Comparison of ENCODE assay signal across 9 mouse cellular contexts in the genomic region with DNA sequence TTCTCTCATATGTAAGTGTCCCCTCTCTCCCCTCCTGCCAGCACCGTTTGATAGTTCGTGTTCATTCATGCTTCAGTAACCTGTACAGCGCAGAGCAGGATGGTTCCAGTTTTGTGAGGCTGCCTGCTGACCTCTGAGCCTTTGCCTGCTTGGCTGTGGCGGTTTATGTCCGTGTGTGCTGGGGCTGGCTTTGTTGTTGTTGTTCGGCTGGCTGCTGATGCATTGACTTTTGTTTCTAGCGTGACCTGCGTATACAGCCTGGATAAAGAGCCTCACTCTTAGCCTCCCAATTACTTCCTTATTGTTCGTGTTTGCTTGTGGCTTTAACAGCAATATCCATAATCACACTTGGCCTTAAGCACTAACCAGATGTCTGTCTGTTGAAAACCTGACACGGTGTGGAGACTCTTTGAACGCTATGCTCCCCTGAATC. TPM values are rescaled to one million over a fixed set of nuclear protein-coding genes. Genes with fewer than 3 reads are reported as not detected.
A peak's percentile ranks its signal among the peaks of the same experiment; 100 is the strongest.
DNase-seq lines count a peak whose midpoint lies in the region; ATAC-seq and TF ChIP-seq lines count a peak whose summit lies in the region.
"Had no signal": no experiment of that assay in that cellular context is flagged by ENCODE, and none has a peak within 500 bp of the region (broad histone marks: within the 10 kb centered on the region; RNA-seq: fewer than 3 reads in every experiment).

No protein-coding gene starts in this region.

- H3K36me3 ChIP-seq in limb, embryonic 12.5 days: peaks cover 38% of the 10 kb centered on the region
- H3K36me3 ChIP-seq in limb, embryonic 10.5 days: peaks cover 45% of the 10 kb centered on the region
- peaks cover 11% of the 10 kb centered on the region for H3K36me3 ChIP-seq in heart, embryonic 15.5 days
- H3K36me3 ChIP-seq in stomach, postnatal 0 days (ENCODE audit: control insufficient read depth, insufficient read depth, low read length): 0 out of 2 replicates have a peak, but pooled peaks cover 5% of the 10 kb centered on the region

- H3K9me3 ChIP-seq in limb, embryonic 12.5 days: no peaks in the 10 kb centered on the region
- no peaks in the 10 kb centered on the region for H3K9me3 ChIP-seq in limb, embryonic 10.5 days (replicated peaks)
- H3K9me3 ChIP-seq in heart, embryonic 15.5 days (replicated peaks): no peaks in the 10 kb centered on the region
- no peaks in the 10 kb centered on the region for H3K9me3 ChIP-seq in stomach, postnatal 0 days (ENCODE audit: control insufficient read depth, low read length)
- H3K9me3 ChIP-seq: embryonic facial prominence, embryonic 15.5 days had no signal

- H3K27ac ChIP-seq in limb, embryonic 12.5 days: peak overlapping the region; percentile 23; the same call in 1 of the 2 replicates
- H3K27ac ChIP-seq in limb, embryonic 10.5 days: no peak overlapping the region
- peak overlapping the region; percentile 69 for H3K27ac ChIP-seq in heart, embryonic 15.5 days
- peak overlapping the region; percentile 53; the same call in 1 of the 2 replicates for H3K27ac ChIP-seq in stomach, postnatal 0 days (replicated peaks)
- H3K27ac ChIP-seq: embryonic facial prominence, embryonic 15.5 days had no signal

- H3K4me1 ChIP-seq in limb, embryonic 12.5 days (replicated peaks): 0 out of 2 replicates have a peak, but pooled peaks cover 5% of the 10 kb centered on the region
- H3K4me1 ChIP-seq in limb, embryonic 10.5 days: no peaks in the 10 kb centered on the region; the same call in 1 of the 2 replicates
- H3K4me1 ChIP-seq in heart, embryonic 15.5 days (replicated peaks): peaks cover 16% of the 10 kb centered on the region
- H3K4me1 ChIP-seq in stomach, postnatal 0 days (replicated peaks; ENCODE audit: control insufficient read depth, insufficient read depth): no peaks in the 10 kb centered on the region

- H3K27me3 ChIP-seq in limb, embryonic 12.5 days: no peaks in the 10 kb centered on the region
- no peaks in the 10 kb centered on the region for H3K27me3 ChIP-seq in limb, embryonic 10.5 days (ENCODE audit: low read depth, poor library complexity, severe bottlenecking)
- peaks cover 30% of the 10 kb centered on the region for H3K27me3 ChIP-seq in heart, embryonic 15.5 days
- H3K27me3 ChIP-seq in stomach, postnatal 0 days (ENCODE audit: control insufficient read depth, insufficient read depth, low read length): no peaks in the 10 kb centered on the region
- H3K27me3 ChIP-seq: embryonic facial prominence, embryonic 15.5 days had no signal

- H3K4me2 ChIP-seq in limb, embryonic 12.5 days: no peak overlapping the region
- peak overlapping the region; percentile 60 for H3K4me2 ChIP-seq in heart, embryonic 15.5 days
- no peak overlapping the region for H3K4me2 ChIP-seq in stomach, postnatal 0 days (replicated peaks; ENCODE audit: low read depth)
- H3K4me2 ChIP-seq: embryonic facial prominence, embryonic 15.5 days had no signal

- TF ChIP-seq CTCF in stomach, postnatal 0 days (IDR thresholded peaks at IDR 0.05; ENCODE audit: low read depth): no peak

- no peak overlapping the region for H3K4me3 ChIP-seq in limb, embryonic 12.5 days (replicated peaks)
- no peak overlapping the region for H3K4me3 ChIP-seq in limb, embryonic 10.5 days
- peak overlapping the region; percentile 36 for H3K4me3 ChIP-seq in heart, embryonic 15.5 days
- H3K4me3 ChIP-seq in stomach, postnatal 0 days (ENCODE audit: low read depth, low read length): no peak overlapping the region
- H3K4me3 ChIP-seq: embryonic facial prominence, embryonic 15.5 days had no signal

- no peak for TF ChIP-seq EP300 in stomach, postnatal 0 days (optimal IDR thresholded peaks at IDR 0.05)

- ATAC-seq in limb, embryonic 12.5 days (ENCODE audit: insufficient number of reproducible peaks, insufficient read depth, low FRiP score, low TSS enrichment, low read depth): no peak
- ATAC-seq in heart, embryonic 15.5 days (replicated peaks; ENCODE audit: insufficient number of reproducible peaks, insufficient read depth, low FRiP score, low read depth): peak; percentile 58
- peak; percentile 66 for ATAC-seq in stomach, postnatal 0 days (ENCODE audit: low FRiP score, low TSS enrichment)
- no peak for ATAC-seq in granulocyte monocyte progenitor cell, adult 5-6 weeks (replicated peaks; ENCODE audit: poor library complexity, severe bottlenecking)

- H3K9ac ChIP-seq in limb, embryonic 12.5 days (replicated peaks): no peak overlapping the region
- 0 out of 2 replicates have a peak overlapping the region, but pooled peaks have one; percentile 15 for H3K9ac ChIP-seq in heart, embryonic 15.5 days
- no peak overlapping the region for H3K9ac ChIP-seq in stomach, postnatal 0 days (ENCODE audit: low read length)
- H3K9ac ChIP-seq: embryonic facial prominence, embryonic 15.5 days had no signal

- no peak for DNase-seq in limb, embryonic 10.5 days (ENCODE audit: low spot score)
- peak; percentile 80 to 90 for DNase-seq in kidney, postnatal 36 days
- DNase-seq in stomach, postnatal 0 days (ENCODE audit: low spot score): no peak
- no peak for DNase-seq in c-Kit-positive CD71-positive TER-119-positive erythroid progenitor cells, embryonic 14.5 days (ENCODE audit: low spot score)
- no peak for DNase-seq in gastrocnemius, adult 18-20 months (ENCODE audit: low spot score)

- WGBS in limb, embryonic 12.5 days: 73% methylated on average over 11 of the region's 11 CpGs
- WGBS in limb, embryonic 10.5 days: 80% methylated on average over 11 of the region's 11 CpGs
- 30% methylated on average over 11 of the region's 11 CpGs for WGBS in heart, embryonic 15.5 days
- 53% methylated on average over 11 of the region's 11 CpGs for WGBS in stomach, postnatal 0 days

RNA-seq across cellular contexts. Expression of a gene that starts 35.0 kb away (rescaled TPM):
- polyA plus RNA-seq in limb, embryonic 12.5 days (2016; fragmentation: Nextera tagmentation; extraction: Ambion mirVana): 74.0 and 78.7 TPM in 2 replicates
- polyA plus RNA-seq in limb, embryonic 10.5 days (2016; fragmentation: Nextera tagmentation; extraction: Ambion mirVana): 53.0 and 56.0 TPM in 2 replicates
- 54.0 and 58.7 TPM in 2 replicates for polyA plus RNA-seq in heart, embryonic 15.5 days (2015; fragmentation: Nextera tagmentation; extraction: Ambion mirVana)
- polyA plus RNA-seq in stomach, postnatal 0 days (2015; fragmentation: Nextera tagmentation; extraction: Ambion mirVana): 69.8 and 74.3 TPM in 2 replicates
- 17.0 and 33.3 TPM in 2 replicates for total RNA-seq in granulocyte monocyte progenitor cell, adult 5-6 weeks (2014; fragmentation: Nextera tagmentation)
- 16.4 and 23.8 TPM in 2 replicates for total RNA-seq in granulocyte monocyte progenitor cell, adult 5-6 weeks (2017)
- 10 to 100 TPM; 36.8 to 50.6 TPM for total RNA-seq in gastrocnemius, adult 18-20 months (2021)

RNA-seq across cellular contexts. Expression of a gene that starts 53.2 kb away (rescaled TPM):
- polyA plus RNA-seq in limb, embryonic 12.5 days (2016; fragmentation: Nextera tagmentation; extraction: Ambion mirVana): 18.3 TPM in 2 replicates
- polyA plus RNA-seq in limb, embryonic 10.5 days (2016; fragmentation: Nextera tagmentation; extraction: Ambion mirVana): 9.5 and 15.4 TPM in 2 replicates
- 1.7 and 2.7 TPM in 2 replicates for polyA plus RNA-seq in heart, embryonic 15.5 days (2015; fragmentation: Nextera tagmentation; extraction: Ambion mirVana)
- polyA plus RNA-seq in stomach, postnatal 0 days (2015; fragmentation: Nextera tagmentation; extraction: Ambion mirVana): 4.2 and 4.8 TPM in 2 replicates
- total RNA-seq in granulocyte monocyte progenitor cell, adult 5-6 weeks (2014; fragmentation: Nextera tagmentation): not detected in 2 replicates
- not detected in 2 replicates for total RNA-seq in granulocyte monocyte progenitor cell, adult 5-6 weeks (2017)
- 1 to 10 TPM in 1 of 2 experiments, under 1 TPM in 1; 1.00 to 1.6 TPM for total RNA-seq in gastrocnemius, adult 18-20 months (2021)

Comparison
In these comparisons a context has a peak if more than half of its experiments do, and no peak if none do; other contexts are left out.
1. ATAC-seq: peak in heart, embryonic 15.5 days (single experiment) and stomach, postnatal 0 days (single experiment); none in limb, embryonic 12.5 days (single experiment) and granulocyte monocyte progenitor cell, adult 5-6 weeks (single experiment).
2. DNase-seq: peak in kidney, postnatal 36 days (2 of 2); none in limb, embryonic 10.5 days (single experiment), stomach, postnatal 0 days (single experiment), c-Kit-positive CD71-positive TER-119-positive erythroid progenitor cells, embryonic 14.5 days (single experiment) and gastrocnemius, adult 18-20 months (single experiment).